Mouse (Mus musculus) G1E-ER4 (cell line): Measurements from ENCODE around the gene Mapk10. TPM values are rescaled to one million over a fixed set of nuclear protein-coding genes. Genes with fewer than 3 reads are reported as not detected.

ENCODE experiments used
- GATA1 ChIP-seq: IDR thresholded peaks from one replicate; pipeline ENCODE4 v1.8.0; 2012; ENCODE audit warnings: low read length, inconsistent platforms
- polyA plus RNA-seq: library from polyadenylated mRNA; stranded (reverse); fragments of >175 nt; gene quantifications from 2 replicates; pipeline ENCODE4 v1.2.3, GENCODE M21; 2012

Mapk10 gene
- polyA plus RNA-seq, 1 experiment, result not detected

DNA sequence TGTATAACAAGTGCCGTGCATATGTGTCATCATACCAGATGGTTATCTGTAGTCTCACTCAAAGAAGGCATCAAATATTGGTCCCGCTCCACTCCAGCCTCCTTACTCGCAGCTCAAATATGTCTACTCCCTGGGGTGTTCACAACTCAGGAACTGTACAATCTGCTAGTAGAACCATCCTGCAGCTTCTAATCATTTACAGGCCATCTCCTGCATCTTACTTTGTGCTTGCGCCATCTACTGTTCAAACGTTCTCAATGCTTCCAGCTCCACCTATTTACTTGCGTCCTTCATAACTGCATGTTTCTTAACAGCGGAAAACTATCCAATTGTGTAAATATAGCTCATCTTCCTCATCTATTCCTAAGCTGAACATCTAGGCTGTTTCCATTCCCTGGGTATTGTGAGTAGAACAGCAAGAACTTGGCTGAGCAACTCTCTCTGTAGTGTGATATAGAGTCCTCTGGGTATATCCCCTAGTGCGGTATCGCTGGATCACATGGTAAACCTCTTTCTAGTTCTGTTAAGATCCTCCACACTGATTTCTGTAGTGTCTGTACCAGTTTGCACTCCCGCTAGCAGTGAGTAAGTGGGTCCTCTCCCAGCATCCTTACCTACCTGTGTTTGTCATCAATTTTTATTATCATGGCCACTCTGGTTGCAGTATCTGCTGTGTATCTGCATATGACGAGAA, 336.4 kb downstream of the Mapk10 start:
- no peak for TF ChIP-seq GATA1

DNA sequence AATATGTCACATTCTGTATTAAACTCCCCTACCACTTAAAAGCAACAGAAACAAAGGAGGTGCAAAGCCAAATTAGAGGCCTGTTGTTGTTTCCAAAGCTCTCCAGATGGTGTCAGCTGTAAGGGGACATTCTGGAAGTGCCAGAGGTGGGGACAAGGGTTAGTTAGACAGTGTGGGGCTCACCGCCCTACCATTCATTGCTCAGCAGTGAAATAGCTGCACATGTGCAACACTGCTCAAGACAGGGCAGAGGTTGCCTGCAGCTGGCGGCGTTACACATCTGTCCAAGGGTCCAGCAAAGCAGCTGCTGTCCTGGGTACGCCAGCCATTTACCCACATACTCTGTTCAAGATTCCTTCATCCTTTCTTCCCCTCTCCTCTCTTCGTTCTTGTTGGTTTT, 342.9 kb downstream of the Mapk10 start:
- TF ChIP-seq GATA1, result no peak

DNA sequence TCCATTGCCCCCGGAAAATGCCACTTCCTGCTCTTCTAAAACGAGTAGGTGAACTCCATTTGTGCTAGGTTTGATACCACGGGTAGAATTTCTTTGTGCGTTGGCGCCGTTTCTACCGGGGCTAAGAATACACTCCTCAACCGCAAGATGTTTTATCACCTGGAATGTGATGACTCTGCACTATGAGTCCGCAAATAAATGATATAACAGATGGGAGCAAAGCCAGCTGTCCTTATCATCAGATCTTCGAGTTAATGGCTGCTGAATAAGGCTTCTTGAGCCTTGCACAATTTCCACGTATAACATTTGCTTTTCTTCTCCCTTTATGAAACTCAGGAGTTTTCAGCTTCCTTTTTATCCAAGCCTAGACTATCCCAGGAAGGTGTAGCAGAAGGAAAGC, 351.4 kb downstream of the Mapk10 start:
- TF ChIP-seq GATA1, result no peak

GRCm38 (mm10) chr5:102858047-102858446, 353.1 kb downstream of the Mapk10 start:
- TF ChIP-seq GATA1, result no peak

Other genes starting within 250 kb of the Mapk10 start
- not detected in 2 replicates for gene Ptpn13, start 213.9 kb upstream of the Mapk10 start, polyA plus RNA-seq